Mouse (Mus musculus) kidney, embryonic 15.5 days (tissue): ENCODE measurements around the gene Cfap299. TPM values are rescaled to one million over a fixed set of nuclear protein-coding genes. Genes with fewer than 3 reads are reported as not detected.

Source experiments
- ATAC-seq: fragments of 200-750 bp; cut with Nextera tagmentation; replicated peaks from 2 replicates; pipeline ENCODE4 v1.8.0; 2017; ENCODE audit warnings: moderate TSS enrichment; ENCODE audit not compliant: low FRiP score
- H3K27ac ChIP-seq: fragments of 300-500 bp; sonication (generic); 2 replicates; pipeline ENCODE4 v1.5.1; 2015; ENCODE audit warnings: mild to moderate bottlenecking, inconsistent platforms
- H3K27me3 ChIP-seq: fragments of 300-500 bp; sonication (generic); 2 replicates; pipeline ENCODE4 v1.6.1; 2015; ENCODE audit warnings: inconsistent platforms
- H3K36me3 ChIP-seq: fragments of 300-500 bp; sonication (generic); 2 replicates; pipeline ENCODE4 v1.6.1; 2015; ENCODE audit warnings: inconsistent platforms
- H3K4me1 ChIP-seq: fragments of 300-500 bp; sonication (generic); 2 replicates; pipeline ENCODE4 v1.6.1; 2015; ENCODE audit warnings: inconsistent platforms
- H3K4me2 ChIP-seq: fragments of 300-500 bp; sonication (generic); 2 replicates; pipeline ENCODE4 v1.6.1; 2015; ENCODE audit warnings: moderate library complexity, mild to moderate bottlenecking, inconsistent platforms
- H3K4me3 ChIP-seq: fragments of 300-500 bp; sonication (generic); replicated peaks from 2 replicates; pipeline ENCODE4 v1.5.1; 2015; ENCODE audit warnings: mild to moderate bottlenecking, inconsistent platforms
- H3K9ac ChIP-seq: fragments of 300-500 bp; sonication (generic); 2 replicates; pipeline ENCODE4 v1.6.1; 2015; ENCODE audit warnings: mild to moderate bottlenecking, inconsistent platforms
- H3K9me3 ChIP-seq: fragments of 300-500 bp; sonication (generic); replicated peaks from 2 replicates; pipeline ENCODE4 v1.6.1; 2016; ENCODE audit warnings: inconsistent platforms
- WGBS: fragments of 180-500 bp; shearing (Covaris S2); methylation state at CpG from one replicate; pipeline ENCODE4 v1.1.7; 2015; ENCODE audit warnings: mixed read lengths; 5-methylcytosine and 5-hydroxymethylcytosine counted together
- polyA plus RNA-seq: library from polyadenylated mRNA; unstranded; fragments of >200 nt; fragmentation: Nextera tagmentation; extraction: Ambion mirVana; gene quantifications from 2 replicates; pipeline ENCODE4 v1.2.1, GENCODE M21; 2015

Gene Cfap299
- polyA plus RNA-seq, 1 experiment from 2014 or later = 0.61 TPM

DNA sequence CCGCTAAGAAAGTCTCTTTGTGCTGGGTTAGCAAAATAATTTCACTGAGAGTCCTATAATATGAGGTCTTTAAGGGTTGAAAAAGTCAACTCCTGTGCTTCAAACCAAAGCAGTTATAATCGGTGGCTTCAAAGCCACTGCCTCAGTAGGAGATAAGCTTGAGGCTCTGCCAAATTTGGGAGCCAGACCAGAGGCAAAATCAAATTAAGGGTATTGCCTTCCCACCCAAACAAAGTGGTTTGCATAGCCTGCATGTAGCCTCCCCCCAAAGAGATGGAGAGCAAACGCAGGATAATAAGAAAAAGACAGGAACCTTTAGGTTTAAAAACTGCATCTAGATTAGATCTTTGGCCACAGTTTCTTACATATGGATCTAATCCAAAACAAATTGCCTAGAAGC, 58.0 kb downstream of the Cfap299 start:
- no peaks in the 10 kb centered on the region for H3K4me1 ChIP-seq
- no peak overlapping the region for H3K4me3 ChIP-seq
- ATAC-seq = no peak
- no peaks in the 10 kb centered on the region for H3K9me3 ChIP-seq
- H3K27ac ChIP-seq = no peak overlapping the region
- no peak overlapping the region for H3K4me2 ChIP-seq
- 62% methylated on average over 3 of the region's 3 CpGs for WGBS
- no peak overlapping the region for H3K9ac ChIP-seq
- no peaks in the 10 kb centered on the region for H3K36me3 ChIP-seq
- H3K27me3 ChIP-seq = no peaks in the 10 kb centered on the region

DNA sequence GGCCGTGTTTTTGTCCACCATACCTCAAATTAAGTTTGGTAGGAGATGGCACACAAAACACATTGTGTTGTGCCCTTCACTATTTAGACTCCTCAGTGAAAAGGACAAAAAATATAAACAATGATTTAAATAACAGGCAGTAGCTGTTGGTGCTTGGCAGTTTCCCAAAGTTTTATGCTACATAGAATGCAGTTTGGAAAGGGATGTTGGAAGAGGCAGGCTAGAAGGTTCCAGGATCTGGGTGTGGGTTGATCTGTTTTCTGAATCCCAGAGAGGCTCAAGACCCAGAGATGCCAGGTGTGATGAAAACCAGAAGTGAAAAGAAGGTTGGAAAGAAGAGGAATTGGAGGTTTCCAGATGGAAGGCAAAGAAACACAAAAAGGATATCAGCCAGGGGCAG, 73.1 kb downstream of the Cfap299 start:
- Histone ChIP-seq H3K27me3 (no peaks in the 10 kb centered on the region), H3K4me1 (no peaks in the 10 kb centered on the region), H3K9me3 (no peaks in the 10 kb centered on the region), H3K36me3 (no peaks in the 10 kb centered on the region), H3K27ac (no peak overlapping the region), H3K4me2 (no peak overlapping the region), H3K4me3 (no peak overlapping the region), H3K9ac (no peak overlapping the region)
- ATAC-seq = no peak
- WGBS = 89% methylated on average over 1 of the region's 1 CpGs

DNA sequence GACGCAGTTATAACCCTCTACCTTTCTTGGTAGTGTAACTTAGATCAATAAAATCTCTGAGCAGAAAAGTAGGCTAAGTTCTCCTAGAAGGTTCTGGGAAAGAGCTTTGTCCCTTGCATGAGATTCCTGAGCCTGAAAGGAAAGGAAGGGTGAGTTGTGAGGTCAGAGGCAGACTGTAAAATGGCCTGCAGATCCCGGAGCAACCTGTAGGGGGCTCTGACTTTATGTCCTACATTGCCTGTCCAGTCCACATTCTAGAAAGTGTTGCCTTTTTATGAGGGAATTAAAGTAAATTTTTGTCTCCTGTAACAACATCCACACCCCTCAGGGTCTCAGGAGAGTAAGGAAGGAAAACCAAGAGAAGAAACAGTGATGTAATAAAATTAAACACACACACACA, 81.0 kb downstream of the Cfap299 start:
- no peaks in the 10 kb centered on the region for H3K36me3 ChIP-seq
- H3K9me3 ChIP-seq = no peaks in the 10 kb centered on the region
- H3K9ac ChIP-seq = no peak overlapping the region
- no peak overlapping the region for H3K27ac ChIP-seq
- H3K4me3 ChIP-seq = no peak overlapping the region
- no peak overlapping the region for H3K4me2 ChIP-seq
- no peaks in the 10 kb centered on the region for H3K4me1 ChIP-seq
- ATAC-seq = no peak
- 74% methylated on average over 2 of the region's 2 CpGs for WGBS
- no peaks in the 10 kb centered on the region for H3K27me3 ChIP-seq

DNA sequence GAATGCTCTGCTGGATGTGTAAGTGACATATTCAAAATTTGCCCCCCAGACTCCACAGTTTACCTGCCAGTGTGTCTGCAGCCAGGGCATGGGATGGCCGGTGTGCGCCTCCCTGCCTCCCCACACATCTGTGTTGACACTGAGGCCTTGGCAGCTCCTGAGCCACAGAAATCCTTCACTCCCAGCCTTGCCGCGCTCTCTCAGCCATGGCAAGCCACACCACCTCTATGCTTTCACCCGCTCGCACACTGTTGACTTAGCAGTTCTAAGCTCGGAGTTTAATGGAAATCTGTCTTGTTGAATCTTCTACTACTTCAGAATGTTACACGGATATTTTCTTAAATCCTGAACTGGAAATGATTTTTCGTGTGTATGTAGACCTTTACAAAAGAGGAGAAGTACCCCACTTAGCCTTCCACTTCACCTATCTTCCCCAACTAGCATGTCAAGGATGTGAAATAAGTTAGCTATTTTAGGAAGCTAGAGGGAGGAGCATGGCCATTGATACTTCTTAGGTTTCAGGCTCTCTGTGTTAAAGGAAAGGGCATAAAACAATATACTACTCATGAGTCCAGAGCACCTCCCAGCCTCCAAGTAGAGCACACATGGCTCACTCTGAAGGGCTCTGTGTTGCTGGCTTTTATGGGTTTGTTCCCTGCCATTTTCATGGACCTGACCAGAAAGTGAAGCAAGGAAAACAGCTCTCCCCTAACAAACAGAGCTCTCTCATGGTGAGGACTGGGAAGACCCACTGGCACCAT, 87.5 kb downstream of the Cfap299 start:
- Histone ChIP-seq H3K9me3 (no peaks in the 10 kb centered on the region), H3K4me3 (no peak overlapping the region), H3K27me3 (no peaks in the 10 kb centered on the region), H3K27ac (peak overlapping the region; percentile 45; the same call in 1 of the 2 replicates), H3K36me3 (no peaks in the 10 kb centered on the region), H3K4me1 (0 out of 2 replicates have a peak, but pooled peaks cover 11% of the 10 kb centered on the region), H3K4me2 (no peak overlapping the region), H3K9ac (no peak overlapping the region)
- peak; percentile 95 for ATAC-seq
- 56% methylated on average over 9 of the region's 9 CpGs for WGBS

DNA sequence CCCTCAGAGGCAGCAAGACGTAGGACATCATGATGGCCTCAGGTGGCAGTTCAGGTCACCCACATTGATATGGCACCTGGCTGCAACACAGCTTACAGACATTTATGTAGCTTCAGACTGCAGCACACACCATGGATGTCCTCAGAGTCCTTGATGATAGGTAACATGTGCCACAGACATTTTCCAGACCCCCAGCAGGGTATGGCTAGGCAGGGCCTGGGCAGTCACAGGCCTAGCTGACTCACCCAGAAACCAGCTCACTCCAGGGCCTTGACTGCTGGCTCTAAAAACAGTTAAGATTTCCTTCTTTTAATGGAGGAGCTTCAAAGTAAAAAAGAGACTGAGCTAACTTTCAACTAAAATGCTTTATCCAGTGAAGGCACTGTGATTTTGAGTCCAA, 95.9 kb downstream of the Cfap299 start:
- H3K4me1 ChIP-seq = peaks cover 12% of the 10 kb centered on the region
- no peaks in the 10 kb centered on the region for H3K9me3 ChIP-seq
- H3K27ac ChIP-seq = peak overlapping the region; percentile 55
- no peak overlapping the region for H3K4me3 ChIP-seq
- 0 out of 2 replicates have a peak, but pooled peaks have one; percentile 46 for ATAC-seq
- H3K36me3 ChIP-seq = no peaks in the 10 kb centered on the region
- H3K4me2 ChIP-seq = no peak overlapping the region
- no peak overlapping the region for H3K9ac ChIP-seq
- 96% methylated on average over 1 of the region's 1 CpGs for WGBS
- no peaks in the 10 kb centered on the region for H3K27me3 ChIP-seq

DNA sequence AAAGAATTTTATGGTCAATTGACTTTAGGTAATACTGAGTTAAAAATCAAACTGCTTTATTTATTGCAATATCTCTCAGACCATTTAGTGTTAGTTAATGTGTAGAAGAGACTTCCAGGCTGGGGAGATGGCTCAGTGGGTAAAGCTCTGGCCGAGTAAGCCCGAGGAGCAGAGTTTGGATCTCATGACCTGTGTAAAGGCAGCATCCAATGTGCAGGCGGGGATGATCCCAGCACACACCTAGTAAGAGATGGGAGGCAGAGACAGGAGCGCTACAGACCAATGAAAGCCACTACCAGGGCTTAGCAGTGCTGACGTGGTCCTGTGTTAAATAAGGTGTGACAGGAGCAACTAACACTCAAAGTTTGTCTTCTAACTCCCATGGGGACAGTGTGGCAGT, 97.0 kb downstream of the Cfap299 start:
- peak; percentile 85 for ATAC-seq
- WGBS = 65% methylated on average over 5 of the region's 5 CpGs
- no peaks in the 10 kb centered on the region for H3K9me3 ChIP-seq
- H3K27ac ChIP-seq = peak overlapping the region; percentile 77
- H3K4me3 ChIP-seq = no peak overlapping the region
- H3K36me3 ChIP-seq = no peaks in the 10 kb centered on the region
- no peak overlapping the region for H3K4me2 ChIP-seq
- no peaks in the 10 kb centered on the region for H3K27me3 ChIP-seq
- peaks cover 14% of the 10 kb centered on the region for H3K4me1 ChIP-seq
- H3K9ac ChIP-seq = no peak overlapping the region

DNA sequence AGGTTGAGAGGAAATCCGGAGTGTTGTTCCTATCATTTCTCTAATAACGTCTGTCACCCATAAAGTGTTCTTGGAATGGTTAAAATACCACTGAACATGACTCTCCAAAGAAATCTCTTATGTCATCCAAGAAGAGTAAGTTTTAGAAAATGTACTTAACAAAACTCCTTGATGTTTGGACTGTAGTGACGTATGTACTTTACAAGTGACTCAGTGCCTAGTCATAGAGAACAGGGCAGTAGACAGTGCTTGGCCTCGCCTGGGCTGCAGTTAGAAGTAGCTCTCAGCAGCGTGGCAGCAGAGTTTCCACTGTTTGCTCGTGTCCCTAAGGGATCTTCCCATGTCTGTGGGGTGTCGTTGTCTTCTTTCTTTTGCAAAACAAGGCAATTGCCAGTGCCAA, 101.0 kb downstream of the Cfap299 start:
- Histone ChIP-seq H3K4me3 (no peak overlapping the region), H3K9me3 (no peaks in the 10 kb centered on the region), H3K27me3 (no peaks in the 10 kb centered on the region), H3K4me2 (no peak overlapping the region), H3K4me1 (peaks cover 14% of the 10 kb centered on the region), H3K36me3 (no peaks in the 10 kb centered on the region), H3K27ac (peak overlapping the region; percentile 54; the same call in 1 of the 2 replicates), H3K9ac (no peak overlapping the region)
- WGBS = 55% methylated on average over 7 of the region's 7 CpGs
- no peak for ATAC-seq

DNA sequence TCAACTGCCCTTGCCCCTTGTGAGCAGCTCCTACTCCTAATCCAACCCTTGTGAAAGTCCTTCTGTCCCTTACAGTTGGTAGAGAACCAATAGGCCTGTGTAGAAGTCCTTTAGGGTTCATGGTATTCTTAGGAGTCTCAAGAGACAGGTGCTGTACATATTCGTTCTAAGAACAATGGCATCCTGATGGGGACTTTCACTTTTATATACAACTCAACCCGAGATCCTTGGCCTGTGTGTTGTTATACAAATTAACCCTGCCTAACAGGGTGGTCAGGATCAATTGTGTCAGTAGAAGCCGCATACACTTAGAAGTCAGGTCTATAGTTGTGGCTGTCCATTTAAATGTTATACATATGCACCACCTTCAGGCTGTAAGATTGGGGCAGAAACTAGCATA, 109.6 kb downstream of the Cfap299 start:
- no peak overlapping the region for H3K4me2 ChIP-seq
- 81% methylated on average over 3 of the region's 3 CpGs for WGBS
- H3K4me3 ChIP-seq = no peak overlapping the region
- no peaks in the 10 kb centered on the region for H3K27me3 ChIP-seq
- no peak for ATAC-seq
- H3K9ac ChIP-seq = no peak overlapping the region
- peaks cover 7% of the 10 kb centered on the region; the same call in 1 of the 2 replicates for H3K4me1 ChIP-seq
- no peaks in the 10 kb centered on the region for H3K9me3 ChIP-seq
- H3K36me3 ChIP-seq = no peaks in the 10 kb centered on the region
- H3K27ac ChIP-seq = no peak overlapping the region

DNA sequence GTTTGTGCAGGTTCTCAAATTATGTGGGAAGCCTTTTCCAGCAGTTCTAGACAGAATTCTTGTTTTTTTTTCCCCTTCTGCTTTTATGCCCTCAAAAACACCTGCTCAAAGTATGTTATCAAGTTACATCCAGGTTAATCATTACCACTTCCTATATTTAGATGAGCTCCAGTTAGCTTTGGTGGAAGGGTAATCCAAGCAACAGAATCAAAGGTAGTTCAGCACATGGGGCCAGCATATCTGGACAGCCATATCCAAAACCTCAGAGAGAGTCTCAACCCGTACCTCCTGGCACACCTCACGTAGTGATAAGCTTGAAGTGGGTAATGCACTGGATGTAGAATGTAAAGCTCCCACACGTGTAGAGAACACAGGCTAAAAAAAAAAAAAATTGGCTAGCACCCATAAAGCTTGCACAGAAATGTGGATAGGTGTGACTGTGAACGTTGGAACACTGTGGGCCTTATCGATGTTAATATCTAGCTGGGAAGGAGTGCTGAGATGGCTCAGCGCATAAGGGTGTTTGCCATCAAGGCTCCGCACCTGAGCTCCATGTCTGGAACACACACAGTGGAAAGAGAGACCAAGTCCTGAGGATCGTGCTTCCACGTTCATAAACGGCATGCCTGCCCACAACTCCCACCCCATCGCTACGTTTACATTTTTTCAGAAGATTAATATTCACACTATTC, 117.8 kb downstream of the Cfap299 start:
- peak; percentile 81 for ATAC-seq
- Histone ChIP-seq H3K27ac (peak overlapping the region; percentile 79), H3K4me3 (no peak overlapping the region), H3K4me1 (peaks cover 3% of the 10 kb centered on the region; the same call in 1 of the 2 replicates), H3K9ac (no peak overlapping the region), H3K9me3 (no peaks in the 10 kb centered on the region), H3K36me3 (no peaks in the 10 kb centered on the region), H3K4me2 (no peak overlapping the region), H3K27me3 (no peaks in the 10 kb centered on the region)
- WGBS = 79% methylated on average over 12 of the region's 12 CpGs

DNA sequence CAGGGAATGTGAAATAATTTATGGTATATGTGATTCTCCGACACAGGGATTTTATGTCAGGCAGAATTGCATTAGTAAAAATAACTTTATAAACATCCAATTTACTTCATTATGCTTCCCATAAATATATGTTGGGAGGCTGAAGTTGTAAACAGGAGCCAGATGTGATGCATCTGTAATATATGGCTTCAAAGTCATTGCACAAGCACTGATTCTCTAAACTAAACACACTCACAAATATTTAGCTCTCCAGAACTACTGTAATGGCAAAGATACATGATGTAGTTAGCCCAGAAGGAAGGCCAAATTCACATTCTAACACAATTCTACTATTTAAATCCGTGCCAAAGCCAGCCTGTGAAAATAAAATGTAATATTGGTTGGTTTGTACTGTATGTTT, 120.8 kb downstream of the Cfap299 start:
- WGBS = 66% methylated on average over 2 of the region's 2 CpGs
- H3K27me3 ChIP-seq = no peaks in the 10 kb centered on the region
- H3K9ac ChIP-seq = no peak overlapping the region
- H3K36me3 ChIP-seq = no peaks in the 10 kb centered on the region
- H3K9me3 ChIP-seq = no peaks in the 10 kb centered on the region
- peaks cover 3% of the 10 kb centered on the region; the same call in 1 of the 2 replicates for H3K4me1 ChIP-seq
- H3K27ac ChIP-seq = no peak overlapping the region
- no peak overlapping the region for H3K4me3 ChIP-seq
- H3K4me2 ChIP-seq = no peak overlapping the region
- no peak for ATAC-seq

DNA sequence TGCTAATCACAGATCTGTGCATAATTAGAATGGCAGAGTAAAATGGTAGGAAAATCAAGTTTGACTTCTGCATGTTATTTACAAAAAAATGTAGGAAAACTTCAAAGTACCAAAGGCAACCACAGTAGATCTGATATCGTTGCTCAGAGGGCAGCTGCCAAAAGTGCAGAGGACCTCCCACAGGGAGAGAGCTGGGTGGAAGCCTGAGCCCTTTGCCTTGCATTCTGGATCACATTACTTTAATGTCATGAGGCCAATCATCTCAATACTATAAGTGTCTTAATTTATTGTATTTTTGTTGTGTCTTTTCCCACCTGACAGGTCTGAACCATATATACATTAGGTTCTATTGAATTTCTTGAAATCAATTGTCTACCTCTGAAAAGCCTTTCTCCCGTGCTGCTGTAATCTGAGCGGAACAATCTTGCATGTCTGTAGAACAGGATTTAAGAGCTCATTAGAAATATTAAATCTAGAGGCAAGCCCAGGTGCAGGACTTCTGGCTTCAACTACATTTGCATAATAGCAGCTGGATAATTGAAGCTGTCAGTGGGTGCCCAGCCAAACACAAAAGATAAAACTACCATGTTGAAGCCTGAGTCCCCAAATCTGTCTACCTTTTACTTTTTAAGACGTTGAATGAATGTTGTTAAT, 137.9 kb downstream of the Cfap299 start:
- H3K4me2 ChIP-seq = no peak overlapping the region
- no peaks in the 10 kb centered on the region for H3K36me3 ChIP-seq
- H3K27me3 ChIP-seq = no peaks in the 10 kb centered on the region
- H3K9me3 ChIP-seq = no peaks in the 10 kb centered on the region
- WGBS = 37% methylated on average over 4 of the region's 4 CpGs
- H3K4me1 ChIP-seq = peaks cover 7% of the 10 kb centered on the region; the same call in 1 of the 2 replicates
- H3K9ac ChIP-seq = no peak overlapping the region
- H3K4me3 ChIP-seq = no peak overlapping the region
- no peak overlapping the region for H3K27ac ChIP-seq
- ATAC-seq = 0 out of 2 replicates have a peak, but pooled peaks have one; percentile 36

DNA sequence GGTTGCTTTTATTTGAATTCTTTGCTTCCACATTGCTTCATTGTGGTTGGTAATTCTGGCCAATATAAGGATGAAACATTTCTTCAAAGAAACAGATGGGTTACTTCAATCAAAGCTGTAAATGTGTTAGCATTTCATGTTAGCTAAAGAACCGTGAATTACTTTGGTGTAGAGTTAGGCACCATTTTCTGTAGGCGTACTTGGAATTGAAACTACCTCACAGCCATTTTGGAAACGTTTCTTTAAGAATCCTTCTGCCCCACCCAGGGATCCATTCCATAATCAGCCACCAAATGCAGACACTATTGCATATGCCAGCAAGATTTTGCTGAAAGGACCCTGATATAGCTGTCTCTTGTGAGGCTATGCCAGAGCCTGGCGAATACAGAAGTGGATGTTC, 140.9 kb downstream of the Cfap299 start:
- WGBS = 75% methylated on average over 4 of the region's 4 CpGs
- ATAC-seq = no peak
- no peak overlapping the region for H3K4me3 ChIP-seq
- peaks cover 7% of the 10 kb centered on the region; the same call in 1 of the 2 replicates for H3K4me1 ChIP-seq
- H3K9me3 ChIP-seq = no peaks in the 10 kb centered on the region
- H3K27ac ChIP-seq = no peak overlapping the region
- H3K36me3 ChIP-seq = no peaks in the 10 kb centered on the region
- H3K4me2 ChIP-seq = no peak overlapping the region
- H3K27me3 ChIP-seq = no peaks in the 10 kb centered on the region
- no peak overlapping the region for H3K9ac ChIP-seq
